Mouse (Mus musculus) kidney, postnatal 14 days (tissue): ENCODE data around the gene Card19.

ENCODE experiments used
- DNase-seq: peaks from one replicate; pipeline ENCODE4 v3.0.0; 2022; ENCODE audit warnings: mixed read lengths

The Card19 gene

GRCm38 (mm10) chr13:49169448-49170207, 46.2 kb downstream of the Card19 start:
- peak; percentile 95 for DNase-seq

DNA sequence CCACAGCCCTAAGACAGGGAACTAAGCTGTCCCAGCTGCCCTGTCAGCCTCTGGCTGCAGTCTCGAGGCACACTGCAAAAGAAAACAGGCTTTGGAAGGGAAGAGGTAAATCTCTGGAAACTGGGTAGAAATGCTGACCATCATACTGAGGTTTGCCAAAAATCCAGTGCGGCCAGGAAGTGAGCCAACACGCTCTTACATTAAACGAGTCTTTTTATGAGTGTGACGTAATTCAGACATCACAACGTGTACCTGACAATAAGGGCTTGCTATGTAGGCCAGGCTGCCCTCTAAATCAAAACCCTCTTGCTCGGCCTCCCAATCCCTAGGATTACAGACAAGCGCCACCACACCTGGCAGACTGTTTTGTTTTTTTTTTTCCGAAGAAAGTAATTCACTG, 48.8 kb downstream of the Card19 start:
- DNase-seq = no peak

DNA sequence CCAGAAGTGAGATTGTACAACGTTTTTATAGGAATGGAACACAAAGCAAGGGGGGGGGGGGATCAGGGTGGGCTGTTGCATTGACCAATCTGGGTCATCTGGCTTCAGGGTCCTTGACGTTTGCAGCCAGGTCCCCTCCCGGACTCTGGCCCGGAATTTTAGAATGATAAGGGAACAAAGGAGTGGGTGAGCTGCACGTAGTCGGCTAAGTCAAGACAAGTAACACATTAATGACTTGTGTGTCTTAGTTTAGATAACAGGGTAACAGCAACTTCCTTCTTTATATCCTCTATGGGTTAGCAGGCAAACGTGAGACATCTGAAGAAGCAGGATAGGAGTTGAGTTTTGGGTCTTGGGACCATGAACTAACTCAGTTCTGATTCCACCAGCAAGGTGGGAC, 52.2 kb downstream of the Card19 start:
- no peak for DNase-seq

GRCm38 (mm10) chr13:49162722-49163121, 53.1 kb downstream of the Card19 start:
- DNase-seq = no peak

DNA sequence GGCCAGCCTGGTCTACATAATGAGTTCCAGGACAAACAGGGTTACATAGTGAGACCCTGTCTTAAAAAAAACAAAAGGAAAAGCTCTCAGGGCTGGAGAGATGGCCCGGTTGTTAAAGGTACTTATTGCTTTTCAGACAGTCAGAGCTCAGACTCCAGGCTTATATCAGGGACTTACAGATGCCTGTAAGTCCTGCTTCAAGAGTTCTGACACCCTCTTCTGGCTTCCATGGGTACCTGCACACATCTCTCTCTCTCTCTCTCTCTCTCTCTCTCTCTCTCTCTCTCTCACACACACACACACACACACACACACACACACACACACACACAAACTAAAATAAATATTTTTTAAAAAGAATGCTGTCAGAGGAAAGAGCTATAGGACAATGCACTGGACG, 54.6 kb downstream of the Card19 start:
- no peak for DNase-seq

- DNase-seq = peak; percentile 57
Observed at GRCm38 (mm10) chr13:49158040-49158713, 57.7 kb downstream of the Card19 start.

DNA sequence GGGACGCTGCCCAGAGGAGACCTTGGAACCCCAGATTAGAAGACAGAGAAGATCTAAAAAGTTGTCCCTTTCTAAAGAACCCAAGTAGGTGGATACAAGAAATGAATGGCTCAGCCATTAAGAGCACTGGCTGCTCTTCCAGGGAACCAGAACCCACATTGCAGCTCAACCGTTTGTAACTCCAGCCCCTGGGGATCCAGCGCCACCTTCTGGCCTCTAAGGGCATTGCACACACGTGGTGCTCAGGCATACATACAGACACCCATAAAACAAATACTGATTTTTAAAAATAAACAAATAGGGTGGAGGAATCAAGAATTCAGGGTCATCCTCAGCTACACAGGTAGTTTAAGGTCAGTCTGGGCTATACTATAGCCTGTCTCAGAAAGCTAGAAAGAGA, 59.2 kb downstream of the Card19 start:
- DNase-seq = no peak

DNA sequence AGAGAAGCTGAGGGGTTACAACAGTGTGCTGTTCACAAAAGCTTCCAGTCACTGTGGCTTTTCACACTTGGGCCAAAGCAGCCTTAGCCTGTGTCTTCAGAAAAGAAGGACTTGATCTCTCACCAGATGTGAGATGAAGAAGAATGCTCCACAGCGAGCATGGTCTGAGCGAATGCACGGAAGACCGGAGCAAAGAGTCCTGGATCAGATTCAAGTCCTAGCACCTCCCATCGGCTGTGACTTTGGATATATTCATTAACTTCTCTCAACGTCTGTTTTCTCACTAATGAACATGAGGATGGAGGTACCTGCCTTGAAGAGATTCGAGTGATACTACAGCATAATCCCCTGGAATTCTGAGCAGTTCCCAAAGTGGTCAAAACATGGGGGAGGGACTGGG, 61.2 kb downstream of the Card19 start:
- peak; percentile 48 for DNase-seq

- peak; percentile 39 for DNase-seq
Observed at GRCm38 (mm10) chr13:49154028-49154427, 61.8 kb downstream of the Card19 start.
